ENCODE assay signal across 7 mouse cellular contexts in the genomic region with DNA sequence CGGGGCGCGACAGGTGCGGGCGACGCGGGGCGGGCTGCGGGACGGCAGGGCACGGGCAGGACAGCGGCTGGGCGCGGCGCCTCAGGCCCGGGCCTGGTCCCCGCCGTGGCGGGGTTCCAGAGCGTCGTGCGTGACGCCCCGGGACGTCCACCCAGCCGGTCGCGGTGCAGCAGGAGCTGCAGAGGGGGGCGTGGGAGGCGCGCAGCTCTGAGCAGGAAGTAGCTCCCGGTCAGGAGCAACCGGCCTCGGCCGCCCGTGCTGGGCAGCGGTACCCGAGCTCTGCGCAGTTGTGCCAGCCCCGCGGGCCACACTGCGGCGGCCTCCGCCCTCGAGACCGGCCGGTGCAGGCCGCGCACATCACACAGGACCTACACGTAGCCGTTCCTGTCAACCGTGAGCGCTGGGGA. TPM values are rescaled to one million over a fixed set of nuclear protein-coding genes. Genes with fewer than 3 reads are reported as not detected.
A peak's percentile ranks its signal among the peaks of the same experiment; 100 is the strongest.
DNase-seq lines count a peak whose midpoint lies in the region; ATAC-seq and TF ChIP-seq lines count a peak whose summit lies in the region.

No protein-coding gene starts in this region.

- H3K9me3 ChIP-seq in lung, embryonic 16.5 days (ENCODE audit: control insufficient read depth, low read length): no peaks in the 10 kb centered on the region

- H3K27ac ChIP-seq in bone marrow, adult 2 months (ENCODE audit: control insufficient read depth, insufficient read depth, low read depth, low read length, poor library complexity): peak overlapping the region; percentile 86
- H3K27ac ChIP-seq in lung, embryonic 16.5 days (ENCODE audit: low read length): peak overlapping the region; percentile 51

- peak; percentile 11 to 22 for DNase-seq in spleen, postnatal 14 days (ENCODE audit: low spot score in 2 of 2)
- no peak for DNase-seq in spleen, adult 12 weeks (ENCODE audit: low spot score)
- peak; percentile 55 to 61 for DNase-seq in frontal cortex, postnatal 10 days (ENCODE audit: low spot score in 2 of 2)
- peak; percentile 83 for DNase-seq in kidney, postnatal 10 days
- peak; percentile 56 for DNase-seq in right cerebral cortex, postnatal 4 days

- no peaks in the 10 kb centered on the region for H3K36me3 ChIP-seq in lung, embryonic 16.5 days (ENCODE audit: control insufficient read depth, insufficient read depth, low read length)

- peak overlapping the region; percentile 89 for H3K4me3 ChIP-seq in bone marrow, adult 2 months (replicated peaks; ENCODE audit: control insufficient read depth, low read depth, low read length)
- H3K4me3 ChIP-seq in lung, embryonic 16.5 days (ENCODE audit: low read length): peak overlapping the region; percentile 80

- peak; percentile 81 for ATAC-seq in lung, embryonic 16.5 days (ENCODE audit: low read depth)

- under 1% methylated on average over 51 of the region's 53 CpGs for WGBS in bone marrow, adult 2 months
- 0% methylated on average over 47 of the region's 53 CpGs for WGBS in lung, embryonic 16.5 days

- 0 out of 2 replicates have a peak, but pooled peaks have one; percentile 16 for TF ChIP-seq POLR2A in bone marrow, adult 2 months (IDR thresholded peaks at IDR 0.05; ENCODE audit: borderline replicate concordance, control insufficient read depth, low read depth, low read length)

- H3K9ac ChIP-seq in lung, embryonic 16.5 days (ENCODE audit: low read length): peak overlapping the region; percentile 81

- no peak for TF ChIP-seq CTCF in bone marrow, adult 2 months (IDR thresholded peaks at IDR 0.05; ENCODE audit: control insufficient read depth, insufficient read depth, low read length)

- peak overlapping the region; percentile 87 for H3K4me2 ChIP-seq in lung, embryonic 16.5 days (ENCODE audit: low read depth, low read length)

- peaks cover 1% of the 10 kb centered on the region for H3K4me1 ChIP-seq in bone marrow, adult 2 months (ENCODE audit: control insufficient read depth, insufficient read depth, low read length)
- H3K4me1 ChIP-seq in lung, embryonic 16.5 days (replicated peaks; ENCODE audit: control insufficient read depth, insufficient read depth, low read length): peaks cover 7% of the 10 kb centered on the region

- H3K27me3 ChIP-seq in lung, embryonic 16.5 days (ENCODE audit: control insufficient read depth, insufficient read depth, low read depth, low read length): no peaks in the 10 kb centered on the region

RNA-seq across cellular contexts. Expression of a gene that starts 7.3 kb away (rescaled TPM):
- polyA plus RNA-seq in bone marrow, adult 2 months (2011; ENCODE audit: insufficient read depth, insufficient read length, low replicate concordance, missing spikeins): 8.6 and 15.2 TPM in 2 replicates
- 18.8 and 21.5 TPM in 2 replicates for polyA plus RNA-seq in lung, embryonic 16.5 days (2015; fragmentation: Nextera tagmentation; extraction: Ambion mirVana)
